Mouse (Mus musculus): ENCODE results near the gene Nit2. TPM values are rescaled to one million over a fixed set of nuclear protein-coding genes. Genes with fewer than 3 reads are reported as not detected.

Nit2 gene
- total and polyA plus RNA-seq, 2 experiments from 2014 or later, result 40.3 to 54.1 TPM

DNA sequence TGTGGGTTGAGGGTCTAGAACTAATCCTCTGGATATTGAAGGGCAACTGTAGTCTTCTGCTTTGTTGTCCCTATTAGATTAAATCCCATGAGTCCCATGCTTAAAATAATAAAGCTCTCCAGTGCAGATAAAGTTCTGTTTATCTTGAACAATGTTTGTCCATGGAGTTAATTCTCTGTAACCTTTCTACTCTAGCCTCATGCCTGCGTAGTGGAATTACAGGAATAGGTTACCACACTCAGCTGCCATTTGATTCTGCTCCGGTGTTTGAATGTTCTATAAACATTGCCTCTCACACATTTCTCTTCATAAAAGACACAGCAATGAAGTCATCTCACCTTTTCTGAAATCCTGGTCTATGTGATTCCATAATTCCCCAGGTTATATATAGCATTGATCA, 39.3 kb downstream of the Nit2 start:
- DNase-seq (ENCODE audit: low spot score) (no peak), ATAC-seq (ENCODE audit: insufficient read depth, low read depth) (no peak)
- Histone ChIP-seq H3K36me3 (replicated peaks; ENCODE audit: control insufficient read depth, insufficient read depth, low read length) (no peaks in the 10 kb centered on the region), H3K9me3 (replicated peaks; ENCODE audit: control insufficient read depth, low read length) (no peaks in the 10 kb centered on the region), H3K4me1 (ENCODE audit: control insufficient read depth, insufficient read depth) (peaks cover 21% of the 10 kb centered on the region), H3K27ac (ENCODE audit: low read depth) (peak overlapping the region; percentile 48), H3K9ac (replicated peaks; ENCODE audit: low read depth, low read length) (no peak overlapping the region), H3K4me3 (ENCODE audit: low read depth, low read length) (no peak overlapping the region), H3K27me3 (ENCODE audit: control insufficient read depth, insufficient read depth, low read length) (no peaks in the 10 kb centered on the region), H3K4me2 (ENCODE audit: low read depth, low read length) (0 out of 2 replicates have a peak overlapping the region, but pooled peaks have one; percentile 9)
- 33% methylated on average over 2 of the region's 2 CpGs for WGBS
- TF ChIP-seq CTCF (IDR thresholded peaks at IDR 0.05; ENCODE audit: low read depth) (no peak), EP300 (IDR thresholded peaks at IDR 0.05; ENCODE audit: low read depth) (no peak)

DNA sequence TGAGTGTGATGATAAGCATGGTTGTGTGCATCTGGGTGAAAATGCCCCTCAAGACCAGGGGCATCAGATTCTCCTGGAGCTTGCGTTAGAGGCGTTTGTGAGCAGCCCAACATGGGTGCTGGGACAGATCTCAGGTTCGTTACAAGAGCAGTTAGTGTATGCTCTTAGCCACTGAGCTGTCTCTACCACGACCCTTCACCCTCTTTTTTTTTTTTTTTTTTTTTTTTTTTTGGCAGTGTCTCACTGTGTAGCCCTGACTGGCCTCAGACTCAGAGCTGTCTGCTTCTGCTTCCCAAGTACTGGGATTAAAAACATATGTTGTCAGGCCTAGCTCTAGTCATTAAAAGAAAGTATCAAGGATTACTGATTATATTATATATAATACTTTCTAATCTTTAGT, 40.9 kb downstream of the Nit2 start:
- H3K4me2 ChIP-seq (ENCODE audit: low read depth, low read length), result no peak overlapping the region
- no peak for ATAC-seq (ENCODE audit: insufficient read depth, low read depth)
- H3K4me3 ChIP-seq (ENCODE audit: low read depth, low read length), result no peak overlapping the region
- H3K4me1 ChIP-seq (ENCODE audit: control insufficient read depth, insufficient read depth), result peaks cover 25% of the 10 kb centered on the region
- no peak overlapping the region; the same call in 1 of the 2 replicates for H3K27ac ChIP-seq (ENCODE audit: low read depth)
- TF ChIP-seq CTCF (IDR thresholded peaks at IDR 0.05; ENCODE audit: low read depth), result no peak
- TF ChIP-seq EP300 (IDR thresholded peaks at IDR 0.05; ENCODE audit: low read depth), result no peak
- no peaks in the 10 kb centered on the region for H3K27me3 ChIP-seq (ENCODE audit: control insufficient read depth, insufficient read depth, low read length)
- WGBS, result 51% methylated on average over 4 of the region's 4 CpGs
- no peak for DNase-seq (ENCODE audit: low spot score)
- no peaks in the 10 kb centered on the region for H3K36me3 ChIP-seq (replicated peaks; ENCODE audit: control insufficient read depth, insufficient read depth, low read length)
- no peaks in the 10 kb centered on the region for H3K9me3 ChIP-seq (replicated peaks; ENCODE audit: control insufficient read depth, low read length)
- H3K9ac ChIP-seq (replicated peaks; ENCODE audit: low read depth, low read length), result no peak overlapping the region

DNA sequence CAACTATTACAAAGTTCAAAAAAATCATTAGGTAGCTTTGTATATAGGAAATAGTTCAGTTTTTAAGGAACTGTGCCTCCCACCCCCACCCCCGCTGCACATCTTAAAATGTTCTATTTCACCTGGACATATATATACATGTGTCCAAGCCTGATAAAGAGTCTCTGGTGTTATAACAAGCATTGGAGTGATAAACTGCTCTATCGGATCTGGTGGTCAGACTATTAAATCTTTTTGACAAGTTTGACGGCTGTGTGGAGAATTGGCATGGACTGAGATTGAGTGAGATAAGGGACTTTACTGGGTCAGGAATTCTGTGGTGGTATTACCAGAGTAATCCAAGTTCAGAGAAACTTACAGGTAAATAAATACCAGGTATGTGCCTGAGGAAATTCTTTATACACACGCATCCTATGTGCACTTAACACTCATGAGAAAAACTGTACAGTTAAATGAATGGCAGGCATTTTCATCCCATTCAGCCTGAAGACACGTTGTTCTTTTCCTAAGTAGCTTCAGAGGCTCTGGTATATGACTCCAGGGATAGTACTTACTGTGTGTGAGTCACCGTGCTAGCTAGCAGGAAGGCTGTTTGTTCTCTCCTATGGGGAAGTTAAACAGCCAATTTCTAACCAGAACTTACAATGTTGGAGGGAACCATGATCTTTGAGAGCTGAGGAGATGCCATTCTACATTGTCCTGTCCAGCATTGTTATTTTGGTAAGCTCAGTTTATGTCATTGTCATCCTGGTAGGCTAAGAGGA, 44.3 kb downstream of the Nit2 start:
- Histone ChIP-seq H3K27ac (ENCODE audit: low read depth) (peak overlapping the region; percentile 25), H3K4me1 (ENCODE audit: control insufficient read depth, insufficient read depth) (peaks cover 25% of the 10 kb centered on the region), H3K36me3 (replicated peaks; ENCODE audit: control insufficient read depth, insufficient read depth, low read length) (no peaks in the 10 kb centered on the region), H3K9ac (replicated peaks; ENCODE audit: low read depth, low read length) (peak overlapping the region; percentile 97), H3K27me3 (ENCODE audit: control insufficient read depth, insufficient read depth, low read length) (no peaks in the 10 kb centered on the region), H3K4me2 (ENCODE audit: low read depth, low read length) (peak overlapping the region; percentile 81), H3K9me3 (replicated peaks; ENCODE audit: control insufficient read depth, low read length) (no peaks in the 10 kb centered on the region), H3K4me3 (ENCODE audit: low read depth, low read length) (peak overlapping the region; percentile 95)
- 27% methylated on average over 6 of the region's 6 CpGs for WGBS
- DNase-seq (ENCODE audit: low spot score) (no peak), ATAC-seq (ENCODE audit: insufficient read depth, low read depth) (no peak)
- TF ChIP-seq EP300 (IDR thresholded peaks at IDR 0.05; ENCODE audit: low read depth), result no peak

DNA sequence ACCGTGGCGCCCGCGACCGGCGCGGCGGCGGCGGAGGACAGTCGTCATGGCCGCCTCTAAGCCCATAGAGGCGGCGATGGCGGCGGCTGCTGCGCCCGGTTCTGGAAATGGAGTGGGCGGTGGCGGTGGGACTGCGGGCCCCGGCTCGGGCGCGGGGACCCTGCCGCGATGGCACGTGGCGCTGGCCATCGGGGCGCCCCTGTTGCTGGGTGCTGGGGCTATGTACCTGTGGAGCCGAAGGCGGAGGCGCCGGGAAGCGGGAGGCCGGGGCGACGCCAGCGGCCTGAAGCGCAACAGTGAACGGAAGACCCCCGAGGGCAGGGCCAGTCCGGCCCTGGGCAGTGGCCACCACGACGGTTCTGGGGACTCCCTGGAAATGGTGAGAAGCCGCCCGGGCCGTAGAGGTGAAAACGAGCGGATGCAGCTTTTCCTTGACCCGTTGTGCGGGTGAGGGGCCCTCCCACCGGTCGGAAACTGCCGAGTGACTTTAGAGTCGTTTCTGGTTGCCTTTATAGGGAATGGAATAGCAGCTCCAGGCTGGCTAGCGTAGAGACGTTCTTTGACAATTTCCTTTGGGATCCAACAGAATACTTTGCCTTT, 45.2 kb downstream of the Nit2 start:
- WGBS, result under 1% methylated on average over 59 of the region's 59 CpGs
- no peaks in the 10 kb centered on the region for H3K27me3 ChIP-seq (ENCODE audit: control insufficient read depth, insufficient read depth, low read length)

DNA sequence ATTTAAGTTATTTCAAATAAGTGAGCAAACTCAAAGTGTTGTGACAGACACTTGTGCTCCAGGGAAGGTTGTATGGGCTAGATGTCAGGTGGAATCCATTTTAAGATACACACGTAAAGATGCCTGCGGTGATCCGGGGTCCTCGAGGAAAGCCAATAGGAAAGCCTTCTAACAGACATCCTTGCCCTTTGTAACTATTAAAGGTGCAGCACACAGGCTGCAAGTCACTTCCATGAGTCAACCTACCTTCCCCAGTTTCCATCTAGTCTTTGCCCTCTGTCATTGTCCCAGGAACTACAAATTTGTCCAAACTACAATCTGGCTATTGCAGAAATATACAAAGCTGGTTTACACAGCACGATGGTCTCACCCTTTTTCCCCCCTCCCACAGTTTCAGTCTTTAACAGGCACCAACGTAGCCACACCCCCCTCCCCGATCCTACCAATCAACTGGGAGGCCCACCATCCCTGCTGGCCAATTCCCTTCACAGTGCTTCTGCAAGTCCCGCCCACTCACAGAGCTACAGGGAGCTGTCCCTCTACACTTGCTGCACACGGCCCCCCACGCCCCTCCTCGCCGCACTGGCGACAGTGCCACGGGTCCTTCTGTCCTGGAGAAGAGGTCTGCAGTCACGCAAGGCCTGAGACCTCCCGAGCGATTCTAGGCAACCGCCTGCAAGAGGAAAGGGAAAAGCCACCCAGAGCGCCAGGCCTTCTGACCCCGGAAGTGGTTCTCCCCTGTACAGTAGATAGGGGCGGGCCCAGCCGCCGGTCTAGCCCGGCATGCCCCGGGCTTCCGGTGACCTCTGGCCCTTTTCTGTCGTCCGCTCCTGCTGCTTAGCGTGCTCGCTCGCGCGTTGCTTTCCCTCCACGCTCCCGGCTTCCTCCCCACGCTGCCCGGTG, 46.0 kb downstream of the Nit2 start, which contains the start of gene Tomm70a:
TSS of gene Tomm70a (plus strand) at position 791 of the 903 bp plus-strand sequence.
- peak within 1 kb of the TSS; percentile 97 for H3K9ac ChIP-seq (replicated peaks; ENCODE audit: low read depth, low read length)
- TF ChIP-seq EP300 (IDR thresholded peaks at IDR 0.05; ENCODE audit: low read depth) (peak; percentile 78; the same call in 1 of the 2 replicates), CTCF (IDR thresholded peaks at IDR 0.05; ENCODE audit: low read depth) (no peak)
- DNase-seq (ENCODE audit: low spot score) (peak; percentile 98), ATAC-seq (ENCODE audit: insufficient read depth, low read depth) (peak; percentile 98)
- H3K27ac ChIP-seq (ENCODE audit: low read depth), result peak within 1 kb of the TSS; percentile 96
- H3K4me1 ChIP-seq (ENCODE audit: control insufficient read depth, insufficient read depth), result peaks cover 18% of the 10 kb centered on the region
- WGBS, result under 1% methylated on average over 36 of the region's 37 CpGs
- H3K4me3 ChIP-seq (ENCODE audit: low read depth, low read length), result peak within 1 kb of the TSS; percentile 95
- no peaks in the 10 kb centered on the region for H3K27me3 ChIP-seq (ENCODE audit: control insufficient read depth, insufficient read depth, low read length)
- peak within 1 kb of the TSS; percentile 81 for H3K4me2 ChIP-seq (ENCODE audit: low read depth, low read length)
- H3K9me3 ChIP-seq (replicated peaks; ENCODE audit: control insufficient read depth, low read length), result no peaks in the 10 kb centered on the region
- H3K36me3 ChIP-seq (replicated peaks; ENCODE audit: control insufficient read depth, insufficient read depth, low read length), result no peaks in the 10 kb centered on the region

More for the DNA sequence above, 45.2 kb downstream of the Nit2 start:
- no peaks in the 10 kb centered on the region for H3K36me3 ChIP-seq (replicated peaks; ENCODE audit: control insufficient read depth, insufficient read depth, low read length)
- H3K4me3 ChIP-seq (ENCODE audit: low read depth, low read length), result peak overlapping the region; percentile 95
- peak overlapping the region; percentile 96 for H3K27ac ChIP-seq (ENCODE audit: low read depth)
- DNase-seq (ENCODE audit: low spot score), result no peak
- H3K9ac ChIP-seq (replicated peaks; ENCODE audit: low read depth, low read length), result peak overlapping the region; percentile 97
- ATAC-seq (ENCODE audit: insufficient read depth, low read depth), result peak; percentile 4
- no peaks in the 10 kb centered on the region for H3K9me3 ChIP-seq (replicated peaks; ENCODE audit: control insufficient read depth, low read length)
- no peak for TF ChIP-seq CTCF (IDR thresholded peaks at IDR 0.05; ENCODE audit: low read depth)
- 0 out of 2 replicates have a peak, but pooled peaks have one; percentile 42 for TF ChIP-seq EP300 (IDR thresholded peaks at IDR 0.05; ENCODE audit: low read depth)
- H3K4me2 ChIP-seq (ENCODE audit: low read depth, low read length), result peak overlapping the region; percentile 81
- H3K4me1 ChIP-seq (ENCODE audit: control insufficient read depth, insufficient read depth), result peaks cover 18% of the 10 kb centered on the region

Measured in heart, postnatal 0 days (tissue).